Mouse (Mus musculus) G1E (cell line): Measurements from ENCODE around the gene Dcun1d4.

Source experiments
- CTCF ChIP-seq: IDR thresholded peaks from 2 replicates; pipeline ENCODE4 v1.5.1; 2012; ENCODE audit warnings: low read depth, low read length, inconsistent platforms, mixed read lengths
- GATA1 ChIP-seq: IDR thresholded peaks from 2 replicates; pipeline ENCODE4 v1.6.1; 2012; ENCODE audit warnings: borderline replicate concordance, low read length, inconsistent platforms, mixed read lengths
- POLR2AphosphoS5 ChIP-seq: IDR thresholded peaks from 2 replicates; pipeline ENCODE4 v1.6.1; 2012; ENCODE audit warnings: low read depth, low read length, inconsistent platforms; ENCODE audit not compliant: insufficient replicate concordance
- TAL1 ChIP-seq: conservative IDR thresholded peaks from 2 replicates; pipeline ENCODE4 v1.6.1; 2012; ENCODE audit warnings: low read depth, low read length, inconsistent platforms, mixed read lengths

GRCm38 (mm10) chr5:73553903-73554302 is 73.1 kb downstream of the Dcun1d4 start:
- TF ChIP-seq GATA1 (no peak), CTCF (no peak), TAL1 (no peak), POLR2AphosphoS5 (no peak)
